Mouse (Mus musculus) left cerebral cortex, adult 18-20 months (tissue): ENCODE data around the gene Scyl1. TPM values are rescaled to one million over a fixed set of nuclear protein-coding genes. Genes with fewer than 3 reads are reported as not detected.

Experiments used
- DNase-seq, 2 experiments: peaks; one replicate each; pipeline ENCODE4 v3.0.0; 2021 to 2022; ENCODE audit warnings: low spot score in 2 of 2, mixed read lengths in 1 of 2
- total RNA-seq, 2 experiments: library from RNA; stranded (reverse); gene quantifications; 2 replicates each; pipeline ENCODE4 v1.2.3; 2021

Gene Scyl1
- total RNA-seq, 2 experiments from 2014 or later, result 90.8 to 93.4 TPM

DNA sequence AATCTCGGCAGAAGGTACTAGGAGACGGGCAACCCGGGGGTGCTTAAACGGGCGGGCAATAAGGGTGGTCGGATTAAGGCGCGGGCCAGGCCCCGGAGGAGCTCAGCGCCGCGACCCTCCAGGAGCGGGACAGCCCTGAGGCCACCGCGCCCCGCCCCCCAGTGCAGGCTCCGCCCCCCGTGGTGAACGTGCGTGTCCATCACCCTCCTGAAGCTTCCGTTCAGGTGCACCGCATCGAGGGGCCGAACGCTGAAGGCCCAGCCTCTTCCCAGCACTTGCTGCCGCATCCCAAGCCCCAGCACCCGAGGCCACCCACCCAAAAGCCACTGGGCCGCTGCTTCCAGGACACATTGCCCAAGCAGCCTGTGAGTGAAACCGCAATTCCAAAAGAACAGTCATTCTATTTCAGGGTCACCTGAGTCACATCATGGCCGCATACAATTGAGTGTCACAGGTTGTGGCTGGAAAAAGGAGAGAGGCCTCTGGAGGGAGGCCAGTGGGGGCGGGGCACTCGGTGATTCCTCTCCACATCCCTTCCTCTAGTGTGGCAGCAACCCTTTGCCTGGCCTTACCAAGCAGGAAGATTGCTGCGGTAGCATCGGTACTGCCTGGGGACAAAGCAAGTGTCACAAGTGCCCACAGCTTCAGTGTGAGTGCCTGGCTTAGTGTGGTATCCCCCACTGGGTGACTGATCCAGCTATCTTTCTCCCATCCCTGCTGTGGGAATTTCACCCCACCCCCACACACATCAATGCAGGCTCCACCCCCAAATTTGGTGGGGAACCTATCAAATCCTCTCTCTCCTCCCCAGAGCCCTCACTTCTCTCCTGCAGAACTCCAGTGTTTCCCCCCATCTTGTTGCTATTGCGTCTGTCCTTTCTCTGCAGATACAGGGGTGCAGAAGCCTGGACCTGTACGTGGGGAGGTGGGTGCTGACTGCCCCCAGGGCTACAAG is 25.2 kb downstream of the Scyl1 start:
- no peak for DNase-seq

DNA sequence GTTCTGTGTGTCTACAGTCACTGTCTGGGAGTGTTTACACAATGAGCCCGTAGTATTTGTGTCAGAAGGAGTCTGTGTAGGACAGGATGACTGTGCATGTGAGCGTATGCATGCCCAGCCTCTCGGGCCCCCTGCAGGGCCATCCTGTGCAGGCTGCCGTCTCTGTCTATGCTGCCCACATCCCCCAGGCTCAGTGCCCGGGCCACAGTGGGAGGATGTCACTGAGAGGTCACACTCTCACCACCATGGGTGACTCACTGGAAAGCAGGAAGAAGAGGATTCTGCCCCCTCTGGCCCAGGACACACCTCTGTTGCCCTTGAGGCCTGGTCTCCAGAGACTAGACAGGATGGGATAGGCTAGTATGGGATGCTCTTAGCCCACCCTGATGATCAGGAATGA is 27.6 kb downstream of the Scyl1 start:
- DNase-seq, result no peak

DNA sequence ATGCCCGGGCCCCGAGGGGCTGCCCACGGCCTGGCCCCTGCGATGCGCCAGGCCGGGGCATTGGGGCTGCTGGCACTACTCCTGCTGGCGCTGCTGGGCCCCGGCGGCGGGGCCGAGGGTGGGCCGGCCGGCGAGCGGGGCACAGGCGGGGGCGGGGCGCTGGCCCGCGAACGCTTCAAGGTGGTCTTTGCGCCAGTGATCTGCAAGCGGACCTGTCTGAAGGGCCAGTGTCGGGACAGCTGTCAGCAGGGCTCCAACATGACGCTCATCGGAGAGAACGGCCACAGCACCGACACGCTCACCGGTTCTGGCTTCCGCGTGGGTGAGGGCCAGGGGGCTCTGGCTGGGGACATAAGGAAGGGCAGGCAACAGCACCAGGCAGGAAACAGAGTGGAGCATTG is 29.0 kb downstream of the Scyl1 start:
- DNase-seq, result no peak

DNA sequence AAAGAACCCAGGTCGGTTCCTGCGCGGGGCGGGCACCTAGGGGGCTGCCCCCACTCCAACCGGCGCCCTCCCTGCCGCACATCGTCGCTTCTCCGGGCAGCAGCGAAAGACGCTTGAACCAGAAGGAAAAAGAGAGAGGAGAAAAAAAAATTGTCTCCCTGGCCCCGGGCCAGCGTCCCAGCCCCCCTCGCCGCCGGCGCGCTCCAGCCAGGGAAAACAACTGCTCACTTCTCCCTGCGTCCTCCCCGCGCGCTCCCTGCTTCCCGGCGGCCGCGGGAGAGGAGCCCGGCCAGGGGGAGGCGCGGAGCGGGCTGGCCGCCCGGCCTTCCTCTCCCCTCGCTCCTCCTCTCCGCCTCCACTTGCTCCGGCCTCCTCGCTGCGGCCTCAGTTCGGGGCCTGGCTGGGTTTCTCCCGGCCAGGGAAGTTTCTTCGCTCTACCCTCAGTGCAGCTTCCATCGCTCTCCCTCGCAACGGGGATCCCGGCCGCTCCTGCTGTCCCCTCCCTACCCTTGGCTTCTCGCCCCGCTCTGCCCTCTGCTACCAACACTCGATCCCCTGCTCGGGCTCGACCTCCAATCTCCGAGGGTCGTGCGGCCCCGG is 29.5 kb downstream of the Scyl1 start:
- peak; percentile 57 to 77 for DNase-seq

DNA sequence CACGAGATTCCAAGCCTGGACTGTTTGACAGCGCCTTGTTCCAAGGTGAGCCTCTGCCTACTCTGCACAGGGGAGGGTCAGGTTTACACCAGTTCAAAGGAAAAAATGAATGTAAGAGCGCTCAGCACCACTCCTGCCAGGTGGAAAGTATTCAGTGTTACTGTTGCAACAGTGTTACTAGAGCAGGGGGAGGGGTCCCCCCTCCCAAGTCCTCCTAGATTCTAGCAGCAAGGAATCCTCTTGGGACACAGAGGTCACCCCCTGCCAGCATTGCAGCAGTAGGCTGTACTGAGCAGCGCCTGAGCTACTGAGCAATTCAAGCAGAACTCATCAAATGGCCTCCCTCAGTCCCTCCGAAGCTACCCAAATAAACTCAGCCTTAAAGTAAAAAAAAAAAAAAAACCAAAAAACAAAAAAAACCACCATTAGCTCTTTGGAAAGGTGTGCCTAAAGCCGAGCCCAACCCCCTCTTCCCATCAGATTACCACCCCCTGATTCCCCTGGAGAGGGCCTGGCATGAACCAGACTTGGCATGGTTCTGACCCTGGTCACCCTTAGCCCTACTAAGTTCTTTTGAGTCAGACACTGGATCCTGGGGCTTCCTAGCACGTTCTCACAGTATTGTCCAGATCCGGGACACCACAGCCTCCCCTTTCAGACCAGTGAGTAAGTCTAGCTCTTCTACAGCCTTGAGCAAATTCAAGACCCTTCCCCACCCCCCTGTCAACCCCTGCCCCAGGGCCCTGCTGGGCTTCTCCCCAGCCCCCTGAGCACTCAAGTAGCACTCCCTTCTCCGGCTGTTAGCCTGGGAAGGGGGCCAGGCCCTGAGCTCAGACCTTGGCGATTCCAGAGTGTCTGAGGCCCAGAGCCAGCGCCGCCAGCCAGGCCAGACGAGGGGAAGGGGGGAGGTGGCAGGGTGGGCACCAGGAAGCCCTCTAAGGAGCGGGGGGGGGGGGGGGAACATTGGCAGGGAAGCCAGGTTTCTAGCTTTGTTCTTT is 30.6 kb downstream of the Scyl1 start, which contains the start of gene Ltbp3:
Gene Ltbp3, plus strand, starts transcription at position 585 of the 998 bp plus-strand sequence.
- peak in 1 of 2 experiments; percentile 36 for DNase-seq

DNA sequence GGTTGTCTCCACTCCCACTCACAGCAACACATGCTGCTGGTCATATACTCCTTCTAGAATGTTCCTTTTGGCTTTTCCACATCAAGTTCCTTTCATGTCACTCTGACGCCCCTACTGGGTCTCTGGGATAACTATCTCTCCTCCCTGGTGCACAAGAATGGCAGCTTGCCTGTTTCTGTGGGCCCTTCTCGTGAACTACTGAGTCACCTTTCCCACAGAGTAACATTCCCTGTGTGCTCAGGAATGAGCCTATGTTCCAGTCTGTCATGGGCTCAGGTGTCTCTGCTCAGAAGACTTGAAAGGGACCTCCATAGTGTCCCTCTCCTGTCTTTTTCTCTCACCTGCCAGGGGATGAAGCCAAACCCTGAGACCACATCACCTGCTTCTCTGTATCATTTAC is 31.8 kb downstream of the Scyl1 start:
- no peak for DNase-seq

DNA sequence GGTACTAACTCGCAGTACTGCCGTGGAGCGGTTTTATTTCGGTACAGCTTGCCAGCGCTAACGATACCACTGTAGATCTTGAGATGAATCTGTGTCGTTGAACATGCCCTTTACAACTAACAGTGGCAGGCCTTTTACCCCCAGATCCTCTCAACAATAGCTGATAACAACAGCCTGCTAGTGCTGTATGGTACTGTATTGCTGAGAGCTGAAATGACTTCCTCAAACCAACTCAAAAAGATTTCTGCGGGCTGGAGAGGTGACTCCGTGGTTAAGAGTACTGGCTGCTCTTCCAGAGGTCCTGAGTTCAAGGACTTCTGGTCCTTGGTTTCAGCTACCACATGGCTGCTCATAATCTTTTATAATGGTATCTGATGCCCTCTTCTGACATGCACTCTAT is 36.9 kb downstream of the Scyl1 start:
- no peak for DNase-seq

DNA sequence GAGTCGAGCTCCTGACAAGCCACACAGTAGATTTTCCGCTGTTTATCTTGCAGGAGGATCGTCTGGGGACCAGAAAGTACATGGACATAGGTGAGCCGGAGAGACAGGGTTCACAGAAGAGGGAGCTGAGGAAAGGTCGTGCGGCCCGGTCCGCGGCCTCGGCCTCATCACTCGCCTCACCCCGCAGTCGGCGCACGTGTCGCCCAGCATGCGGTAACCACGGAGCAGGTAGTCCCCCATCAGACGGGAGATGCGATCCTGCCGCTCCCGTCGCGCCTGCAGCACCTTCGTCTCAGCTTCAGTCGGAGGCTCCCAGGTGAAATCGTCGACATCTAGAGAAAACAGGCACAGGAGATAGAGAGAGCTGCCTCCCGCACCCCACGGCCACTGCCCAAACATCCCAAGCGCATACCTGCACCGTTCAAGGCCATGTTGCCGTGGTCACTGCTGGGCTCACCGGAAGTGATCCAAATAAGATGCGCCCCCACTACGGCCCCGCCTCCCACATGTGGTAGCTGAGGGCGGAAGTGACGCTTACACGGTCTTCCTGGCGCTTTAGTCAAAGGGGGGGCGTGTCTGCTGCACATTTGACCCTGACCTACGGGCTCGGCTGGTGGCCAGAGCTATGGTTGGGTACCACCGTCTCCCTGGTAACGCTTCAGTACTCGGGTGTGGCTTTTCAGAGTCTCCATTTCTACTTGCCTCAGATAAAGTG is 39.8 kb downstream of the Scyl1 start:
- DNase-seq, result peak; percentile 94 to 95

DNA sequence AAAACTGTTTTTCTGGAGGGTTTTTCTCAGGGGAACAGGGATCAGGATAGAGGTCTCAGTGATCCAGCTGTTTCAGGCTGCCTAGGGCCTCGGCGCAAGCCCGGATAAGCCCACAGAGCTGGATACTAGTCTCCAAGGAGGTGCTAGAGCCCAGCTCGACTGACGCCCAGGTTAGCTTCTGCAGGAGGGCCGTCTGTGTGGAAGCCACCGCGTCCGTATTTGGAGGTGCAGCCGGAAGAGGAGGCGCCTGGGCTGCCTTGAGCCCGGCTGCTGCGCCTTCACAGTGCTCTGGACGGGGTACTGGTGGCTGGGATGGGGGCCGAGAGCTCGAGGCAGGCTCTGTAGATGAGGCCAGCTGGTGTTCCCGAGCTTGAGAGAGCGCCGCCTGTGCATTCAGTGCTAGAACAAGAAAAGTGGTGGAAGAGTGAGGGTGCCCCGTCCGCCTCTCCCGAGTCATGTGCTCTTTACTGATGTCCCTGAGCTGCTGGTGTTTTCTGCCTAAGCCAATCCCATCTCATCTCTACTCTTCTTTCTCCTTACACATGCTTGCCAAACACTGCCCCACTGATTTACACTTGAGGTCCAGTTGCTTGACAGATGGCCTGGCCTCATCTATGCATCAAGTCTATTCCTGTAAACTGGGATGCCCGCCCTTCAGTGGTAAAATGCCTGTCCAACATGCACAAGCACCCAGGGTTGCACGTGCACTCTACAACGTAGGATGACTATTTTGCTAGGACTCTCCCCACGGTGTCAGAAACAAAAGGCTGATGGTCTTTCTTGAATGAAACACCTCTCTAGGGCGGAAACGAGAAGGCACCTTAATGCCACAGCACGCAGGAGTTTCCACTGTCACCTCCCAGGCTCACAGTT is 40.7 kb downstream of the Scyl1 start:
- DNase-seq, result no peak

DNA sequence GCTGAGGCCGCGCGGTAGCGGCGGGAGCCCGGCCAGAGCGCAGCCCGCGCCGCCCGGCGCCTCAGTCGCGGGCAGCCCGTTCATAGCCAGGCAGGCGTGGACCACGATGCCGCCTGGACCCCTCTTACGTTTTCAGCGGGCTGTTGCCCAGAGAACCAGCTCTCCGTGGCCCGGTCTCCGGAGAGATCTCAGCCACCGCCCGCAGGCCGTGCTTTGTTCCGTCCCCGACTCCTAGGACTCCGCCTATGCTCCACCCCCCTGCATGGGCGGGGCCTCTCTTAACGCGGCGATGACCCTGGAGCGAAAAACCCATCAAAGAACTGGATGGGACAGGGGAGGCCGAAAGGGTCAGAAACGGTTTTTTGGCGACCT is 41.8 kb downstream of the Scyl1 start, which contains the start of gene Fam89b:
Gene Fam89b, minus strand, starts transcription at position 210 of the 372 bp plus-strand sequence.
- DNase-seq, result peak; percentile 83 to 86

DNA sequence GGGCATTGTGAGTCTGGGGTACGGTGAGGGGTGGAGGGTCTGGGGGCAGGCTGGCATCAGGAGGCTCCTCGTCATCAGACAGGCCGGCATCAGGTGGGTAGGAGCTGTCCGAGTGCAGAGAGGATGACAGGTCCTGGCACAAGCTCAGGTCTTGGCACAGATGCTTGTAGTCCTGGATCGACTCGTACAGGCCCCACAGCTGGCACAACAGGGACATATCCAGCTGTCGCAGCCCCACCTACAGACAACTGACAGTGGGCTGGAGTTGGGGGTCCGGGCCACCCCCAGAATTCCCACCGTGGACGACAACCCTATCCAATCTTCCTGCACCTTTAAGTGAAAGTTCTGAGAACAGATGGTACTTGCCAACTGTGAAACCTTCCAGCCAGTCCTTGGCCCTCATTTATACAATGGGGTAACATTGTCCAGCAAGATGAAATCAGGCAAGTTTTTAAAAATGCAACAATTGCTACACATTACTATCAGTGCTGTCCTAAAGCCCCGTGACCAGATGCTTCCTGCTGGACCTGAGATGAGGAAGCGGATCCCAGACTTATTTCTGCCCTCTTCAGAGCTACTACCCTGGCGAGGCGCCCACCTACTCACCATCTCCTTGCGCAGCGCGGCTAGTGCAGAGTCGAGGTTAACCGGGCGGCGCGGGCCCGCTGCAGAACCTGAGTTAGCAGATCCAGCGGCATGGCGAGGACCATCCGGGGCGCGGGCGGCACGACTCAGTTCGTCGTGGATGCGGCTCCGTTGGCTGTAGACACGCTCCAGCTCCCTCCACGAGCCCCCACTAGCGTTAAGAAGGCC is 42.4 kb downstream of the Scyl1 start:
- DNase-seq, result peak; percentile 57 to 62

DNA sequence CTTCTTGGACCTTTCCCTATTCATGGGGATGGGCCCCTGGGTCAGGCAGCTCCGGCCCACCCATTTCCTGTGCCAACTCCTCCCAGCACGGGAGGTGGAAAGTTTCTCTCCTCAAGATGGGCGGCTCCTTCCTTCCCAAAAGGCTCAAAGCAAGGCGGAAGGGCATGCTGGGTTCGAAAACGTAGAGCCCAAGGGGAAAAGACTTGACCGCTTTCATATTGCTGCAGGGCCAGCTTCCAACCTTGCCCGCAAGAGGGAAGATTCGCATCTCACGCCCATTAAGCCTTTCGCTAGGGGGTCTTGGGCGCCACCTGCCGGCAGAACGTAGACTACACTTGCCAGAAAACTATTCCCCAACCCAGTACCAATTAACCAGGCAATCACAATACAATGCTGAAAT is 43.5 kb downstream of the Scyl1 start:
- DNase-seq, result peak; percentile 83 to 91

DNA sequence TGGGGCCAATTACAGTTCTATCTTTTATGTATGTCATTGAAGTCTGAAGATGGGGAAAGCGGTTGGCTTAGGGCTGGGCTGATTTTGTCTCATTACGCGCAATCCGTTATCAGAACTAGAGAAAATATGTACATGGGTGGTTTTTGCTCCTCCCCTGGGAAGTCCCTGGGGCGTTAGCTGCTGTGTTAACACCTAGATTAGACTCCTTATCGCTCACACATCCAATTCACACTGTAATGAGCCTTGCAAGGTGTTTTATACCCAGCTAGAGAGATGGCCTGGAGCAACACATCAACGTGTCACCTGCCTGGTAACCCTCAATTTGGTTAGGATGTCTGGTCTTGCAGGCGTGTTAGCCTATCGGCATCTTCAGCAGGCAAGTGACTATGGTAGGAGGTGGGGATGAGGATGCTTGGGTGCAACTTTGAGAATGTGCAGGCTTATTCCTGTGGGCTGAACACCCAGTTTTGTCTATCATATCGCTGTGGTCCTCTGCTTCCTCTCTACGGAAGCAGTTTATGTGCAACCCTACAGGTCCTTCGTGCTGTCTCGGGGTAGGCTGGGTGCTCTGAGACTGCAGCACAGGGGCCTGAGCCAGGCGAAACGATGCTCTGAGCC is 44.1 kb downstream of the Scyl1 start:
- DNase-seq, result no peak

DNA sequence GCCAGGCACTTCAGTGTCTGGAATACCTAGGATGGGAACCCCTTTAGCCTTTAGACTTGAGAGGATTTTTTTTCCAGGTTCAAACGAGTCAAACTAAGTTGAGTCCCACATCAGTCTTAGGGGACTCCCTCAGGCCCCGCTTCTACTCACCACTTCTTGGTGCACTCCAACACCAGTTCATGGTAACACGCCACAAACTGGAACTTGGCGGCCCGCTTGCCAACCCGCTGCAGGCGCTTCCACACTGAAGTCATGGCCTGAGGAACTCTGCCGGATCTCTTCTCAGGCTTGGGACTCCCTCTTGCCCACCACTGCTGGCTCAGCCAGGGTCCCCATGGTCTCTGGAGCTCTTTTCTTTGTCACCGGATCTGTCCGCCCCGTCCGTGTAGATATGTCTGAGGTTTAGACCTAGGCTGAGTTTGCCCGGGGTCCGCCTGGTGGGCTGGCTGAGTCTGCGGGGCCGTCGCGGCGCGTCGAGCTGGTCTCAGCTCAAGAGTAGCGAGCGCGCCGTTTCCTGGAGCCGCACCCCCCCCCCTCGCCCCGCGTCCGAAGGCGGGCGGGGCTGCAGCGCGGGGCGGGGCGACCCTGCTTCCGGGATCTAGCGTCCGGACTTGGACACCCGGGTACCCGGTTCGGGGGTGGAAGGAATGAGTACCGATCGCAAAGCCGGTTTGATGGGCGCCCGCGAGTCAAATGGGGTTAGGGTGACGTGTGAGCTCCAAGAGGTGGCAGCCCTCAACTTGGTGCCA is 45.3 kb downstream of the Scyl1 start, which contains the start of gene Ehbp1l1:
Gene Ehbp1l1, minus strand, starts transcription at position 551 of the 749 bp plus-strand sequence.
- no peak for DNase-seq

DNA sequence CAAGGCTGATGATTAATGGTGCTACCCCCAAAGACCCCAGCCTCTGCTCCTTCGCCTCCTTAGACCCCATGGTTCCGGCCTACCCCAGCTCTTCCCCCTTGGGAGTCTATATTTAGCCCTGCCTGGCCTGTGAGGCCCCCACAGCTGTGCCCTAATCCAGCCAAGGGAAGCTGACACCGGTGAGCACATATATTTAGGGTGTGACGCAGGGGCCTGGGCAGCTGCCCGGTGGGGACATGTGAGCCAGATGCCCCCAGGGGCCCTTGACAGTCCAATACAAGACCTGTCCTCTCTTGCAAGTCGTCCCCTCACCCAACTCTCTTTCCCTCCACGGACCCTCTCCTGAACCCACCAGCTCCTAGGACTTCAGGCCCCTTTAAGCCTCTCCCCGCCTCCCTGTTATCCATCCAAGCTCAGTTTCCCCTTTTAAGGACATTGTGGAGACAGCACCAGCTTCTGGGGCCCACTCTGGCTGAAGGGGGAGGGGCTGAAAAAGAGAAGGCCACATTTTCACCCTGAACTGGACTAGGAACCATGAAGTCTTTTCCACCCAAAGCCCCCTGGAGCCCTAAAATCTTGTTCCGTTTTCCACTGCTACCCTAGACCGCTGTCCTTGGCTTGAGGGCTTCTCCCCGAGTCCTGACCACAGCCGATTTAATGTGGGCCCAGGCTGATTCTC is 46.1 kb downstream of the Scyl1 start:
- DNase-seq, result no peak

DNA sequence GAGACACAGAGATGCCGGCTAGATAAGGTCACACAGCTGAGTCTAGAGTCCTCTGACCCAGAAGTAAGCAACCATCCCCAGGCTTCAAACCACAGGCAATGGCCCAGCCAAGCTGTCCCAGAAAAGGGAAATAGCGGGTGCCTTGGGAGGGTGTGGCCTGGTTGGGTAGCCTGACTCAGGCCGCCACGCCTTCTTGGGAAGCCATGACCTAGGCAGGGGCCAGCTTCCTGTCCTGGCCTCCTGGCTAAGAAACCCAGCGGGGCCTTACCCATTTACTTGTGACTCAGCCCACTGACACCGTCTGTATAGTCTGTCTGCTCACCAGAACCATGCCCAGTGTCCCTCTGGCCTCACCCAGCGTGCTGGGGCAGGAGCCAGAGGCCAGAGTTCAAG is 46.7 kb downstream of the Scyl1 start:
- DNase-seq, result no peak
